Mouse (Mus musculus): ENCODE results near the gene Tada3. TPM values are rescaled to one million over a fixed set of nuclear protein-coding genes. Genes with fewer than 3 reads are reported as not detected.

The Tada3 gene
- total and polyA plus RNA-seq, 3 experiments = 25.0 to 62.2 TPM; not detected in 1

DNA sequence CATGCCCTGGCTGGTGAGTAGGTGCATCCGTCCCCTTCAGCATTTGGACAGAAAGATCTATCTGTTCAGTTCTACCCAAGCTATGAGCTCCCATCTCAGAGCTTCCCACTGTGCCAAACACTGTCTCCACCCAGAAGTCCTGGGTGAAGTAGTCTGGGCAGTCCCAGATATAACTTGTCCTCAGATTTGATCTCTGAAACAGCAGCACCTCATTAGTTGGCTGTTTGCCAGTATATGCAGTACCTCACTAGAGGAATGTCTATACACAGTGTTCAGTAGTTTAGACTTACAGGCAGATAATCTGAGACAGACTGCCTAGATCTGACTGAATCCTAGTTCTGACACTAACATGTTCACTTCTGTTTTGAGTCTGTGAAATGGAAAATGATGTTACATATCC is 48.3 kb downstream of the Tada3 start:
- Histone ChIP-seq H3K27ac (ENCODE audit: control insufficient read depth, low read depth, low read length) (peak overlapping the region; percentile 21; the same call in 1 of the 2 replicates), H3K9ac (ENCODE audit: control insufficient read depth, low read depth, low read length, poor library complexity, severe bottlenecking) (no peak overlapping the region), H3K9me3 (replicated peaks; ENCODE audit: insufficient read depth, low read length) (no peaks in the 10 kb centered on the region), H3K36me3 (ENCODE audit: control insufficient read depth in 1 of 2, insufficient read depth in 2 of 2, low read length in 2 of 2) (peaks cover 2 to 24% of the 10 kb centered on the region in 2 experiments; a peak in 3 of 4 replicates), H3K4me1 (ENCODE audit: control insufficient read depth in 1 of 2, insufficient read depth in 2 of 2, low read length in 2 of 2) (peaks cover 9 to 23% of the 10 kb centered on the region in 2 experiments), H3K4me3 (ENCODE audit: control insufficient read depth in 1 of 2, insufficient read depth in 1 of 2, low read depth in 2 of 2, low read length in 2 of 2) (no peak overlapping the region), H3K27me3 (ENCODE audit: control insufficient read depth in 1 of 2, insufficient read depth in 2 of 2, low read length in 2 of 2) (no peaks in the 10 kb centered on the region), H3K79me2 (ENCODE audit: control insufficient read depth, insufficient read depth, low read length, poor library complexity) (no peaks in the 10 kb centered on the region)
- TF ChIP-seq ELF1 (IDR thresholded peaks at IDR 0.05; ENCODE audit: low read depth, low read length) (no peak), ZNF384 (IDR thresholded peaks at IDR 0.05; ENCODE audit: low read depth, low read length) (no peak), ZC3H11A (IDR thresholded peaks at IDR 0.05; ENCODE audit: low read depth, low read length) (no peak), POLR2AphosphoS2 (IDR thresholded peaks at IDR 0.05; ENCODE audit: low read length) (no peak), SMC3 (IDR thresholded peaks at IDR 0.05; ENCODE audit: low read depth, low read length) (no peak), MAX (IDR thresholded peaks at IDR 0.05; ENCODE audit: low read length) (no peak), NRF1 (IDR thresholded peaks at IDR 0.05; ENCODE audit: insufficient read depth, low read depth, low read length, poor library complexity, severe bottlenecking) (no peak), TCF12 (IDR thresholded peaks at IDR 0.05; ENCODE audit: low read depth, low read length) (0 out of 2 replicates have a peak, but pooled peaks have one; percentile 32), JUND (IDR thresholded peaks at IDR 0.05; ENCODE audit: low read depth, low read length) (no peak), USF2 (IDR thresholded peaks at IDR 0.05; ENCODE audit: borderline replicate concordance in 1 of 2, insufficient read depth in 1 of 2, low read depth in 1 of 2, low read length in 2 of 2) (no peak), MXI1 (IDR thresholded peaks at IDR 0.05; ENCODE audit: low read depth, low read length) (no peak), TAL1 (IDR thresholded peaks at IDR 0.05; ENCODE audit: low read length) (no peak), USF1 (IDR thresholded peaks at IDR 0.05; ENCODE audit: low read depth, low read length) (no peak), E2F4 (IDR thresholded peaks at IDR 0.05; ENCODE audit: borderline replicate concordance, low read depth, low read length) (no peak), POLR2AphosphoS5 (IDR thresholded peaks at IDR 0.05; ENCODE audit: borderline replicate concordance, low read depth, low read length) (no peak), EP300 (IDR thresholded peaks at IDR 0.05; ENCODE audit: low read depth in 1 of 2, low read length in 2 of 2) (peak; percentile 17 to 55; a peak in 2 of 4 replicates), NELFE (IDR thresholded peaks at IDR 0.05; ENCODE audit: low read depth, low read length) (no peak), KAT2A (conservative IDR thresholded peaks at IDR 0.05; ENCODE audit: low read depth, low read length) (no peak), MEF2A (IDR thresholded peaks at IDR 0.05; ENCODE audit: extremely low read depth, insufficient replicate concordance, low read depth, low read length, poor library complexity, severe bottlenecking) (no peak), POLR2A (IDR thresholded peaks at IDR 0.05; ENCODE audit: control insufficient read depth in 1 of 2, insufficient read depth in 1 of 2, low read depth in 1 of 2, low read length in 2 of 2, poor library complexity in 1 of 2) (no peak), MAFK (IDR thresholded peaks at IDR 0.05; ENCODE audit: borderline replicate concordance, low read depth, low read length) (no peak), RAD21 (IDR thresholded peaks at IDR 0.05; ENCODE audit: low read depth, low read length) (no peak), MAZ (IDR thresholded peaks at IDR 0.05; ENCODE audit: low read depth, low read length) (no peak), GATA1 (IDR thresholded peaks at IDR 0.05; ENCODE audit: low read depth, low read length) (0 out of 2 replicates have a peak, but pooled peaks have one; percentile 6), BHLHE40 (IDR thresholded peaks at IDR 0.05; ENCODE audit: borderline replicate concordance, low read depth, low read length) (no peak), GABPA (IDR thresholded peaks at IDR 0.05; ENCODE audit: low read depth, low read length) (no peak), UBTF (IDR thresholded peaks at IDR 0.05; ENCODE audit: borderline replicate concordance, insufficient read depth, low read depth, low read length) (no peak), MYB (IDR thresholded peaks at IDR 0.05; ENCODE audit: low read depth, low read length) (no peak), RCOR1 (IDR thresholded peaks at IDR 0.05; ENCODE audit: low read depth, low read length) (0 out of 2 replicates have a peak, but pooled peaks have one; percentile 34), CTCF (IDR thresholded peaks at IDR 0.05 in 2 of 3, conservative IDR thresholded peaks at IDR 0.05 in 1 of 3; ENCODE audit: control insufficient read depth in 1 of 3, insufficient read depth in 1 of 3, low read depth in 2 of 3, low read length in 3 of 3, poor library complexity in 1 of 3, severe bottlenecking in 1 of 3) (no peak), TBP (IDR thresholded peaks at IDR 0.05; ENCODE audit: low read depth, low read length) (no peak), HCFC1 (IDR thresholded peaks at IDR 0.05; ENCODE audit: low read depth, low read length) (no peak), CHD1 (IDR thresholded peaks at IDR 0.05; ENCODE audit: low read depth, low read length) (no peak), ETS1 (IDR thresholded peaks at IDR 0.05; ENCODE audit: low read depth, low read length) (0 out of 2 replicates have a peak, but pooled peaks have one; percentile 7), MYC (IDR thresholded peaks at IDR 0.05; ENCODE audit: low read depth, low read length) (no peak)
- DNase-seq (ENCODE audit: low read depth, low spot score) = peak; percentile 64
